Mouse (Mus musculus) embryonic facial prominence, embryonic 15.5 days (tissue): Measurements from ENCODE around the gene Serpina1d. TPM values are rescaled to one million over a fixed set of nuclear protein-coding genes. Genes with fewer than 3 reads are reported as not detected.
"Not testable (repeated sequence)": the region's sequence is repeated elsewhere in the genome, so short reads cannot be mapped to it uniquely, and the experiment has no call there.

Experiments used
- ATAC-seq: fragments of 200-750 bp; cut with Nextera tagmentation; 2 replicates; pipeline ENCODE4 v1.8.0; 2017; ENCODE audit warnings: low read depth, moderate TSS enrichment; ENCODE audit not compliant: insufficient number of reproducible peaks, low FRiP score, low TSS enrichment
- H3K27ac ChIP-seq: fragments of 300-500 bp; sonication (generic); replicated peaks from 2 replicates; pipeline ENCODE4 v1.5.1; 2015; ENCODE audit warnings: mild to moderate bottlenecking, inconsistent platforms
- H3K27me3 ChIP-seq: fragments of 300-500 bp; sonication (generic); 2 replicates; pipeline ENCODE4 v1.6.1; 2015; ENCODE audit warnings: inconsistent platforms
- H3K36me3 ChIP-seq: fragments of 300-500 bp; sonication (generic); 2 replicates; pipeline ENCODE4 v1.6.1; 2015; ENCODE audit warnings: mild to moderate bottlenecking, inconsistent platforms
- H3K4me1 ChIP-seq: fragments of 300-500 bp; sonication (generic); 2 replicates; pipeline ENCODE4 v1.6.1; 2015; ENCODE audit warnings: inconsistent platforms
- H3K4me2 ChIP-seq: fragments of 300-500 bp; sonication (generic); replicated peaks from 2 replicates; pipeline ENCODE4 v1.6.1; 2015; ENCODE audit warnings: mild to moderate bottlenecking, inconsistent platforms
- H3K4me3 ChIP-seq: fragments of 300-500 bp; sonication (generic); replicated peaks from 2 replicates; pipeline ENCODE4 v1.5.1; 2015; ENCODE audit warnings: mild to moderate bottlenecking, inconsistent platforms
- H3K9ac ChIP-seq: fragments of 300-500 bp; sonication (generic); 2 replicates; pipeline ENCODE4 v1.6.1; 2015; ENCODE audit warnings: inconsistent platforms
- H3K9me3 ChIP-seq: fragments of 300-500 bp; sonication (generic); replicated peaks from 2 replicates; pipeline ENCODE4 v1.6.1; 2016; ENCODE audit warnings: inconsistent platforms
- WGBS: fragments of 180-500 bp; shearing (Covaris S2); methylation state at CpG from one replicate; pipeline ENCODE4 v1.1.7; 2015; 5-methylcytosine and 5-hydroxymethylcytosine counted together
- polyA plus RNA-seq: library from polyadenylated mRNA; unstranded; fragments of >200 nt; fragmentation: Nextera tagmentation; extraction: Ambion mirVana; gene quantifications from 2 replicates; pipeline ENCODE4 v1.2.1, GENCODE M21; 2015

The Serpina1d gene
- not detected in 2 replicates for polyA plus RNA-seq

DNA sequence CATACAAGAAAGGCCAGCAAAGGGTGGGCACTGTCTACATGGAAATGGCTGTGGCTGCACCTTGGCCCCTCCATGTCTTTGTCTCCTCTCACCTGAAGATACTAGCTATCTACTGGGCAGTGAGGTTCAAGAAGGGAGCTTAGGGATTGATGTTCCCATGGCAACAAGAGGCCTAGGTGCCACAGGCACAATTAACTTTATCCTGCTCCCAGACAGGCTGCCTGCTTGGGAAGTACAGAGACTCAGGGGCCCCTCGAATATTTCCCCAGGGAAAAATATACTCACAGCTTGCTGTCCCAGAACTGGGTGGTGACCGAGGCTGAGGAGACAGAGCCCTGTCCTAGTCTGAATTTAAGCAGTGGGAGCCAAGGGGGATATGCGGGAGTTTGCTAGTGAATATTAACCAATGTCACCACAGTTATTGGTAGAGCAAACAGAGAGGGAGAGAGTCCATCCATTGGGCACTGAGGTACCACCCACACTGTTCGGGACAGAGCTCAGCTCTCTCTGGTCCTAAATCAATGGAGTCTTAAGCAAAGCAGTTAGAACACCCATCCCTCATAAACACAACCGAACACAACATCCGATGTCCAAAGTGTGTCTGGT is at the start of gene Serpina1d:
Serpina1d (minus strand) TSS at position 347 of the 606 bp plus-strand sequence.
- not testable (repeated sequence) for H3K4me3 ChIP-seq, H3K27ac ChIP-seq, H3K4me2 ChIP-seq, H3K4me1 ChIP-seq, H3K27me3 ChIP-seq, H3K9me3 ChIP-seq, H3K36me3 ChIP-seq, ATAC-seq, H3K9ac ChIP-seq
- WGBS = 81% methylated on average over 6 of the region's 6 CpGs

DNA sequence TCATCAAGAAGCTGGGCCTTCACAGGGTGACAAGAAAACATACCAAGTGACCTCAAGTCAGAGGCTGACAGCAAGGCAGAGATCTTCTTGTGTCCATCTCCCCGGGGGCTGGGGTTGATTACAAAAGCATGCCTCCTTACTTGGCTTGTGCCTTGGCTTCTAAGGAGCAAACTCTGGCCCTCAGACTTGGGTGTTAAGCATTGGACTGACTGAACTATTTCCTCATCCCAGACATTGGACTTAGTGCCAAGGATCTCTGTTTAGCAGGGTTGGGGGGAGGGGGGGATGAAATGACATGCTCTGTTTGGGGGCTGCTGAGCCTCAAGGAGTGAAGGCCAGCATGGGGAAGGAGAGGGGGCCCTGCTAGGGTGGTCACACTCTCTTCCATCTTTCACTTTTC is 2.8 kb downstream of the Serpina1d start:
- WGBS = 67% methylated on average over 1 of the region's 1 CpGs
- not testable (repeated sequence) for H3K4me3 ChIP-seq, H3K27ac ChIP-seq, H3K4me1 ChIP-seq, ATAC-seq, H3K27me3 ChIP-seq, H3K9me3 ChIP-seq, H3K9ac ChIP-seq, H3K4me2 ChIP-seq, H3K36me3 ChIP-seq

DNA sequence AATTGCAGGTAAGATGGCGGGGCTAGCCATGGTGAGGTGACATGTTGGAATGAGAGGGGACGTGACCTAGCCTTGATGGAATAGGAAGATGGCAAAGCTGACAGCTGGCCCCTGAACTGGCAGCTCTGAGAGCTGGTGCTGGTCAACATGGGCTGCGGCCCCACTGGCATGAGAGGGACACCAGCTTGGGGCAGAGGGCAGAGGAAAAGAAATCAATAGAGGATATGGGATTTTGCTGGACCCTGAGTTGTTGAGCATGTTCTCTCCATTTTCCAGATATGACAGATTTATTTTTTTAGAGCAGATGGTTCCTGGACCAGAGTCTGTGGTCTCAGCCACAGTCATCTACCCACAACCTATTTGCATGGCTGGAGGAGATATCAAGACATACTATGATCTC is 10.3 kb downstream of the Serpina1d start:
- H3K9ac ChIP-seq, H3K36me3 ChIP-seq, H3K4me3 ChIP-seq, H3K4me2 ChIP-seq, H3K4me1 ChIP-seq, H3K27ac ChIP-seq, ATAC-seq, H3K27me3 ChIP-seq, H3K9me3 ChIP-seq: not testable (repeated sequence)
- 70% methylated on average over 3 of the region's 3 CpGs for WGBS

DNA sequence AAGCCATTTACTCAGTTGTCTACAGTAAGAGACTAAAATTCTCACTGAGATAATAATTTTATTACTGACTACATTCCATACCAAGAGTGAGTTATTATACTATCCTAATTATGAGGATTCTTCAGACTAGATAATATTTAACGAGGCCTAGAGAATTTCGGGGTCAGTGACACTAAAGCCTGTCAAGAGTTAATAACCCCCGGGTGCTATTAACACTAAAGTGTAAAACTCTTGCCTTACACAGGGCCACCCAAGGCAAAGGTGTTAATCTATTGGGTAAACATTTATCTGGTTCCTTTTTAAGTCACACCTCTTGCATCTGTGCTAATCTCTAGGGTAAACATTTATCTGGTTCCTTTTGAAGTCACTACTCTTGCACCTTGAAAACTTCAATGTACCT is 13.1 kb downstream of the Serpina1d start:
- H3K4me2 ChIP-seq, H3K4me1 ChIP-seq, H3K4me3 ChIP-seq, H3K36me3 ChIP-seq, H3K9ac ChIP-seq, H3K9me3 ChIP-seq, ATAC-seq, H3K27ac ChIP-seq, H3K27me3 ChIP-seq: not testable (repeated sequence)
- WGBS = 82% methylated on average over 3 of the region's 3 CpGs

DNA sequence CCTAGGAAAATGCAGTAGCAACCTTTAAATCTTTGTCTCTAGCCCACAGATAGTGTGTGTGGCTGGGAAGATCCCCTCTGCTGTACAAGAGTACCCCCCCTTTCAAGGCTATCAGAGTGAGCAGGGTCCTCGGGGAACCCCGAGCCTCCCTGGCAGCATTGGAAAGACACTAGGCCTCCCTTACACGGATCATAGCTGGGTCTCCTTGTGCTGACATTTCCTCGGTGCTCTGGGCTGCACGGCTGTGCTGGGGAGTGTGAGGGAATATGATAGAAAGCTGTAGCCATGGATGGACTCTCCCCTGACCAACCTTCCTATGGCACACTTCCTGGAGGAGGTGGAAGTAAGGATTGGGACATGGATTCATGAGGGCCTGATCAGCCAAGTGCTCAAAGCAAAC is 27.4 kb downstream of the Serpina1d start:
- H3K9ac ChIP-seq, H3K27ac ChIP-seq, H3K4me3 ChIP-seq, H3K36me3 ChIP-seq, H3K4me2 ChIP-seq, ATAC-seq, H3K27me3 ChIP-seq, H3K4me1 ChIP-seq, H3K9me3 ChIP-seq: not testable (repeated sequence)
- WGBS = 81% methylated on average over 5 of the region's 5 CpGs

DNA sequence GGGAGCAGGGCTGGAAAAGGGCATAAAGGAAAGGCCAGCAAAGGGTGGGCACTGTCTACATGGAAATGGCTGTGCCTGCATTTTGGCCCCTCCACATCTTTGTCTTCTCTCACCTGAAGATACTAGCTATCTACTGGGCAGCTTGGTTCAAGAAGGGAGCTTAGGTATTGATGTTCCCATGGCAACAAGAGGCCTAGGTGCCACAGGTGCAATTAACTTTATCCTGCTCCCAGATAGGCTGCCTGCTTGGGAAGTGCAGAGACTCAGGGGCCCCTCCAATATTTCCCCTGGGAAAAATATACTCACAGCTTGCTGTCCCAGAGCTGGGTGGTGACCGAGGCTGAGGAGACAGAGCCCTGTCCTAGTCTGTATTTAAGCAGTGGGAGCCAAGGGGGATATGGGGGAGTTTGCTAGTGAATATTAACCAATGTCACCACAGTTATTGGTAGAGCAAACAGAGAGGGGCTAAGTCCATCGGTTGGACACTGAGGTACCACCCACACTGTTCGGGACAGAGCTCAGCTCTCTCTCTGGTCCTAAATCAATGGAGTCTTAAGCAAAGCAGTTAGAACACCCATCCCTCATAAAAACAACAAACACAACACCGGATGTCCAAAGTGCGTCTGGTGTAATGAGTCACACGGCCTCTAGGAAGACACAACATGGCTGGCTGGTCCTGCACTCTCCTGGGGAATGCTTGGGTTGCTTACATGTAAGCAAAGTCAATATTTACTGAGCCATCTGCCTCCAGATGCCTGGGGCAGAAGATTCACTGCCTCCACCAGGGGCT is 35.4 kb downstream of the Serpina1d start:
- not testable (repeated sequence) for H3K9me3 ChIP-seq, H3K4me1 ChIP-seq, ATAC-seq, H3K4me2 ChIP-seq, H3K27me3 ChIP-seq, H3K36me3 ChIP-seq, H3K27ac ChIP-seq, H3K4me3 ChIP-seq, H3K9ac ChIP-seq
- WGBS = 86% methylated on average over 6 of the region's 6 CpGs

DNA sequence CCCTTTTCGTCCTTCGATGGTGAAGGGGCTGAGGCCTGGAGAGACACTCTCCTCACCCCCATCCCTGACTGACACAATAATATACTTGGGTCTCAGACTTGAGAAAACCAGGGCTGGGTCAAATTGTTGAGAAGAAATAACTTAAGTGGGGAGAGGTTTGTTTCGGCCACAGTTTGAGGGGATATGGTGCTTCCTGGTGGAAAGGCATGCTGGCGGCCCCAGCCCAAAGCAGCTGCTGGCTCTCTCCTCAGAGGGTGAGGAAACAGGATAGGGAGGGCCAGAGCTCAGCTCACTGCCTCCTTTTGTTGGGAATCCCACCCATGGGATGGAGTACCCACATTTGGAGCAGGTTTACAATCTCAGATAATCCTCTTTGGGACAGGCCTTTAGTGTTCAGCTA is 37.8 kb downstream of the Serpina1d start:
- not testable (repeated sequence) for H3K4me3 ChIP-seq, H3K9me3 ChIP-seq, H3K36me3 ChIP-seq, H3K4me1 ChIP-seq, ATAC-seq, H3K27me3 ChIP-seq, H3K27ac ChIP-seq, H3K4me2 ChIP-seq, H3K9ac ChIP-seq
- 89% methylated on average over 4 of the region's 4 CpGs for WGBS

DNA sequence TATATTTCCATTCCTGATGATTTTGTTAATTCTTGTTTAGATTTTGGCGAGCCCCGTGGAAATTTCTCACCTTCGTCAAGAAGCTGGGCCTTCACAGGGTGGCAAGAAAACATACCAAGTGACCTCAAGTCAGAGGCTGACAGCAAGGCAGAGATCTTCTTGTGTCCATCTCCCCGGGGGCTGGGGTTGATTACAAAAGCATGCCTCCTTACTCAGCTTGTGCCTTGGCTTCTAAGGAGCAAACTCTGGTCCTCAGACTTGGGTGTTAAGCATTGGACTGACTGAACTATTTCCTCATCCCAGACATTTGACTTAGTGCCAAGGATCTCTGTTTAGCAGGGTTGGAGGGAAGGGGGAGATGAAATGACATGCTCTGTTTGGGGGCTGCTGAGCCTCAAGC is 38.3 kb downstream of the Serpina1d start:
- not testable (repeated sequence) for H3K4me3 ChIP-seq, H3K36me3 ChIP-seq, H3K9ac ChIP-seq, H3K4me2 ChIP-seq, H3K27me3 ChIP-seq, H3K27ac ChIP-seq, ATAC-seq, H3K4me1 ChIP-seq, H3K9me3 ChIP-seq
- WGBS = 84% methylated on average over 4 of the region's 4 CpGs

Other genes starting within 250 kb of the Serpina1d start
- gene Ppp4r4, start 241.3 kb downstream of the Serpina1d start, polyA plus RNA-seq = 1.4 and 2.5 TPM in 2 replicates
- 0.07 and 0.20 TPM in 2 replicates for gene Serpina10, start 142.1 kb downstream of the Serpina1d start, polyA plus RNA-seq
- 0.23 TPM in 1 of 2 replicates, not detected in the other for gene Serpina6, start 116.4 kb downstream of the Serpina1d start, polyA plus RNA-seq
- gene Serpina16, start 97.5 kb downstream of the Serpina1d start, polyA plus RNA-seq = not detected in 2 replicates
- not detected in 2 replicates for gene Serpina1f, start 78.1 kb downstream of the Serpina1d start, polyA plus RNA-seq
- gene Serpina1b, start 56.8 kb upstream of the Serpina1d start, polyA plus RNA-seq = 0.19 TPM in 1 of 2 replicates, not detected in the other
- 0.14 TPM in 1 of 2 replicates, not detected in the other for gene Serpina1a, start 90.0 kb upstream of the Serpina1d start, polyA plus RNA-seq
- not detected in 2 replicates for gene Serpina1c, start 131.3 kb upstream of the Serpina1d start, polyA plus RNA-seq
- 0.19 TPM in 1 of 2 replicates, not detected in the other for gene Serpina1e, start 185.4 kb upstream of the Serpina1d start, polyA plus RNA-seq
- not detected in 2 replicates for gene Serpina11, start 216.4 kb upstream of the Serpina1d start, polyA plus RNA-seq
- 2.1 and 3.8 TPM in 2 replicates for gene Serpina9, start 240.2 kb upstream of the Serpina1d start, polyA plus RNA-seq